Mouse (Mus musculus) ES-CJ7 (cell line): ENCODE results near the gene Akap8.
A peak's percentile ranks its signal among the peaks of the same experiment; 100 is the strongest.

Experiments
- DNase-seq: peaks from one replicate; pipeline ENCODE4 v3.0.0; 2011; ENCODE audit warnings: low read depth, low spot score

The Akap8 gene

GRCm38 (mm10) chr17:32284262-32285137 lies 36.5 kb downstream of the Akap8 start, which contains the start of gene Brd4:
Gene Brd4 (minus strand): TSS chr17:32284722.
- peak; percentile 88 for DNase-seq

- peak; percentile 42 for DNase-seq
These were observed 37.2 kb downstream of the Akap8 start for GRCm38 (mm10) chr17:32283771-32284221.

GRCm38 (mm10) chr17:32283341-32283740 lies 37.7 kb downstream of the Akap8 start:
- peak; percentile 43 for DNase-seq

GRCm38 (mm10) chr17:32281611-32282310 lies 39.3 kb downstream of the Akap8 start:
- DNase-seq: no peak

- peak; percentile 86 for DNase-seq
These were observed 39.9 kb downstream of the Akap8 start for GRCm38 (mm10) chr17:32281126-32281525.

- no peak for DNase-seq
These were observed 40.5 kb downstream of the Akap8 start for GRCm38 (mm10) chr17:32280575-32280974.

- no peak for DNase-seq
These were observed 43.8 kb downstream of the Akap8 start for GRCm38 (mm10) chr17:32277201-32277600.

GRCm38 (mm10) chr17:32275568-32275967 lies 45.5 kb downstream of the Akap8 start:
- DNase-seq: no peak

GRCm38 (mm10) chr17:32269151-32269550 lies 51.9 kb downstream of the Akap8 start:
- DNase-seq: no peak

- DNase-seq: no peak
These were observed 52.5 kb downstream of the Akap8 start for GRCm38 (mm10) chr17:32268540-32268960.

GRCm38 (mm10) chr17:32268096-32268495 lies 52.9 kb downstream of the Akap8 start:
- DNase-seq: no peak

GRCm38 (mm10) chr17:32267617-32268016 lies 53.4 kb downstream of the Akap8 start:
- DNase-seq: no peak

- no peak for DNase-seq
These were observed 57.4 kb downstream of the Akap8 start for GRCm38 (mm10) chr17:32263672-32264071.

- no peak for DNase-seq
These were observed 58.0 kb downstream of the Akap8 start for GRCm38 (mm10) chr17:32262831-32263559.

- DNase-seq: peak; percentile 35
These were observed 62.2 kb downstream of the Akap8 start for GRCm38 (mm10) chr17:32258869-32259268.

GRCm38 (mm10) chr17:32257944-32258343 lies 63.1 kb downstream of the Akap8 start:
- no peak for DNase-seq

- DNase-seq: no peak
These were observed 63.6 kb downstream of the Akap8 start for GRCm38 (mm10) chr17:32257452-32257851.

- DNase-seq: no peak
These were observed 64.1 kb downstream of the Akap8 start for GRCm38 (mm10) chr17:32256896-32257295.
